28 mouse cellular contexts compared by ENCODE assay signal in the genomic region with DNA sequence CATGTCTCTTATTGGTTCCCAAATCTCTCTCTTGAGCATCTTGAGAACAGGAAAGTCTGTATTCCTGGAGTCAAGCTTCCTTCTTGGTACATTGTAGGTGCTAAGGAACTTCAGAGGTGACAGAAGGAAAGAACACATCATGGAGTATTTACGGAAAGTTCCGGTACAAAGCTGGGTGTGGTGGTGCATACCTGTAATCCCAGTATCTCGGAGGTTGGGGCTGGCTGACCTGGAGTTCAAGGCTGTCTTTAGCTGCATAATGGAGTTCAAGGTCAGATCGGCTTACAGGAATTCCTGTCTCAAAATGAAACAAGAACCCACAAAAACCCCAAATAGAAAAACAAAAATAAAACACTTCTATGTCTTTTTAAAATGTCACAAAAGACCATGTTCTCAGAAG. TPM values are rescaled to one million over a fixed set of nuclear protein-coding genes. Genes with fewer than 3 reads are reported as not detected.
"Had no signal": no experiment of that assay in that cellular context is flagged by ENCODE, and none has a peak within 500 bp of the region (broad histone marks: within the 10 kb centered on the region; RNA-seq: fewer than 3 reads in every experiment).

No protein-coding gene starts in this region.

- H3K9me3 ChIP-seq: midbrain, embryonic 13.5 days; midbrain, embryonic 15.5 days; neural tube, embryonic 12.5 days had no signal

- H3K4me3 ChIP-seq: megakaryocyte, embryonic 14.5 days; midbrain, embryonic 13.5 days; midbrain, embryonic 15.5 days; neural tube, embryonic 12.5 days had no signal

- H3K4me1 ChIP-seq: midbrain, embryonic 13.5 days; midbrain, embryonic 15.5 days; neural tube, embryonic 12.5 days had no signal

- ATAC-seq: midbrain, embryonic 13.5 days; midbrain, embryonic 15.5 days had no signal

- DNase-seq: lung, adult 18-20 months; lung, embryonic 14.5 days; lung, postnatal 10 days; lung, postnatal 36 days; retina, postnatal 1 day; right cerebral cortex, adult 18-20 months; right cerebral cortex, postnatal 25 days; right cerebral cortex, postnatal 4 days; spleen, adult 18-20 months; thymus, adult 2 months; thymus, postnatal 25 days; thymus, postnatal 4 days had no signal

- H3K9ac ChIP-seq: lung, embryonic 14.5 days; midbrain, embryonic 13.5 days; midbrain, embryonic 15.5 days; neural tube, embryonic 12.5 days had no signal

- H3K36me3 ChIP-seq: midbrain, embryonic 13.5 days; midbrain, embryonic 15.5 days; neural tube, embryonic 12.5 days had no signal

- H3K4me2 ChIP-seq: lung, embryonic 14.5 days; midbrain, embryonic 11.5 days; midbrain, embryonic 13.5 days; midbrain, embryonic 15.5 days; neural tube, embryonic 12.5 days had no signal

- H3K27ac ChIP-seq: macrophage; midbrain, embryonic 13.5 days; midbrain, embryonic 15.5 days; neural tube, embryonic 12.5 days had no signal

- H3K27me3 ChIP-seq: megakaryocyte, embryonic 14.5 days; midbrain, embryonic 13.5 days; midbrain, embryonic 15.5 days; neural tube, embryonic 12.5 days had no signal

RNA-seq across cellular contexts. Expression of gene Hyal6, which starts 36.9 kb away (rescaled TPM):
- total RNA-seq: megakaryocyte progenitor cell, adult 5-6 weeks; midbrain, postnatal 0 days; monocyte, adult 5-6 weeks had no signal
- polyA plus RNA-seq: liver, embryonic 16.5 days; lung, embryonic 14.5 days; lung, embryonic 16.5 days; macrophage; midbrain, embryonic 11.5 days; midbrain, embryonic 13.5 days; midbrain, embryonic 15.5 days; midbrain, postnatal 0 days; neural tube, embryonic 12.5 days; neural tube, embryonic 14.5 days; small intestine, adult 2 months; stomach, embryonic 14.5 days; stomach, embryonic 16.5 days; thymus, adult 2 months had no signal

RNA-seq across cellular contexts. Expression of gene Hyal4, which starts 52.0 kb away (rescaled TPM):
- total RNA-seq: megakaryocyte progenitor cell, adult 5-6 weeks; midbrain, postnatal 0 days; monocyte, adult 5-6 weeks had no signal
- polyA plus RNA-seq: liver, embryonic 16.5 days; lung, embryonic 14.5 days; lung, embryonic 16.5 days; macrophage; midbrain, embryonic 11.5 days; midbrain, embryonic 13.5 days; midbrain, embryonic 15.5 days; midbrain, postnatal 0 days; neural tube, embryonic 12.5 days; neural tube, embryonic 14.5 days; small intestine, adult 2 months; stomach, embryonic 14.5 days; stomach, embryonic 16.5 days; thymus, adult 2 months; urinary bladder, adult 2 months had no signal
